Mouse (Mus musculus) mammary gland, adult 2 months (tissue): ENCODE results near the gene Phldb1. TPM values are rescaled to one million over a fixed set of nuclear protein-coding genes. Genes with fewer than 3 reads are reported as not detected.

Experiments
- polyA plus RNA-seq: library from polyadenylated mRNA; depleted of rRNA; stranded (reverse); fragments of >200 nt; gene quantifications from 2 replicates; pipeline ENCODE4 v1.2.3, GENCODE M21; 2012; ENCODE audit warnings: low replicate concordance; rRNA removed

Gene Phldb1
- 131 and 231 TPM in 2 replicates for polyA plus RNA-seq

GRCm38 (mm10) chr9:44734524-44735494 is at the start of gene Phldb1:
Phldb1 (minus strand) TSS chr9:44735198.

GRCm38 (mm10) chr9:44767101-44768028 is 32.4 kb upstream of the Phldb1 start, which contains the start of the genes Arcn1 and Ift46:
Arcn1 (minus strand) TSS chr9:44767845.
Ift46 (plus strand) TSS chr9:44767908.

DNA sequence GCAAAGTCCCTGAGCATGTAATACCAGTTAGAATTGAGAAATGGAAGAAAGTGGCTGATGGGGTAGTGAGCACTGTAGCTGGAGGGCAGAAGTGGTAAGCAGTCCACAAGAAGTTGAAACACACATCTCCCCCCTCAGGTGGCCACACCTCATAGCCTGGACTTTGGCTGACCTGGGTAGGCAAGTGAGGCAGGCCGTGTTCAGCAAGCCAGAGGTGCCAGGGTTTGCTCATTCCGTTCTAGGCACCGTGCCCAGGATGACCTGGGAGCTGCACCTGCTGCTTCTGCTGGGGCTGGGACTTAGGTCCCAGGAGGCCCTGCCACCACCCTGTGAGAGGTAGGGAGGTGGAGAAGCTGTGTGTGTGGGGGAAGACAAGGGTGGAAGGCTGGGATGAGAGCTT is 62.0 kb downstream of the Phldb1 start, which contains the start of gene Treh:
Gene Treh, plus strand, starts transcription at position 229 of the 400 bp plus-strand sequence.

Other genes starting within 250 kb of the Phldb1 start
- 30.5 and 43.7 TPM in 2 replicates for gene Cxcr5, start 173.3 kb downstream of the Phldb1 start, polyA plus RNA-seq
- gene Ddx6, start 130.3 kb downstream of the Phldb1 start, polyA plus RNA-seq: 15.0 and 19.0 TPM in 2 replicates
- not detected in 2 replicates for gene Treh, start 62.0 kb downstream of the Phldb1 start, polyA plus RNA-seq
- gene Arcn1, start 32.6 kb upstream of the Phldb1 start, polyA plus RNA-seq: 25.5 and 56.3 TPM in 2 replicates
- gene Ift46, start 32.7 kb upstream of the Phldb1 start, polyA plus RNA-seq: 30.2 and 58.7 TPM in 2 replicates
- gene Tmem25, start 64.1 kb upstream of the Phldb1 start, polyA plus RNA-seq: 1.5 and 9.2 TPM in 2 replicates
- 5.0 and 22.1 TPM in 2 replicates for gene Ttc36, start 67.9 kb upstream of the Phldb1 start, polyA plus RNA-seq
- gene Kmt2a, start 146.1 kb upstream of the Phldb1 start, polyA plus RNA-seq: 24.2 and 30.6 TPM in 2 replicates
- 132 and 348 TPM in 2 replicates for gene Atp5l, start 185.5 kb upstream of the Phldb1 start, polyA plus RNA-seq
- gene Ube4a, start 230.4 kb upstream of the Phldb1 start, polyA plus RNA-seq: 9.0 and 19.2 TPM in 2 replicates
- 12.5 and 15.6 TPM in 2 replicates for gene Cd3g, start 245.2 kb upstream of the Phldb1 start, polyA plus RNA-seq
- gene Cd3d, start 246.6 kb upstream of the Phldb1 start, polyA plus RNA-seq: 18.0 and 23.5 TPM in 2 replicates